Mouse (Mus musculus) thymus, postnatal 36 days (tissue): ENCODE measurements around the gene Dexi.

Source experiments
- DNase-seq, 2 experiments: peaks; one replicate each; pipeline ENCODE4 v3.0.0; 2022; ENCODE audit warnings: mixed read lengths in 2 of 2

Gene Dexi

DNA sequence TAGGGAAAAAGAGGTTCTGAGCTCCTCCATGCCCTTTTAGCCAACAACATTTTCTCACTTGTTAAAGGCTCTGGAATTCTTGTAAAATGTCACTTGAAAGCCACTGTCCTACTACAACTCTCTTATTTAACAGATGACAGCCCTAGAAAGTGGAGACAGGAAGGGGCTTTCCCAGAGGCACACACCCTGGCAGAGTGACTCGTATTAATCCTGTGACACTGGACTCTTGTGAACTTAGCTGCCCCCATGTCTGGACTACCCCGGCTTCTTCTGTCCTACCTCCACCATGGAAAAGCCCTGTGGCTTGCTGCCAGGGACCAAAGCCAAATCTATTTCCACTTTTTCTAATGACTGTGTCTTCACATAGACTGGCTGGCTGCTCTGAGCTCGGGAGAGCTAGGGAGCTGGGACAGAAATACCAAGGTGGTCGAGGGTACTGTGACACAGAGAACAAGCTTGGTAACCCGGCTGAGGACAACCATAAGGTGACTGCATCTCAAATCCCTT, 44.7 kb downstream of the Dexi start:
- no peak for DNase-seq

DNA sequence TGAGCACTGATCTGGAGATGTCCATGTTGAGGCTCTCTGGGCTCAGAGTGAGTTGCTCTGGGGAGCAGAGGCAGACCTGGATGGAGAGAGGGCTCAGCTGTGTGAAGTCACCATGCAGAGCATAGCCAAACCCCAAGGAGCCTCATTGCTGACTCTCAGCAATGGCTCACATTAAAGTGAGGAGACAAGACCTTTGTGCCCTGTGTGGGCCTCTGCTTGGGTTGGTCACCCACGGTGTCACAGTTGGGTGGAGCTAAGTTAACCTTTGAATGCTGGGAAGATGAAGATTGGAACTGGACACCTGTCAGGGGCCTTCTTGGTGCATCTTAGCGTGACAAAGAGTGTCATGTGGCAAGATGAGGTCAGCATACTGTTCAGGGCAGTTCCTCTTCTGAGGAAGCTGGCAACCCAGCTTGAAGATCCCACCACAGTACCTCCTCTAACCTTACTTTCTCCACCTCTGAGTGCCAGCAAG, 47.0 kb downstream of the Dexi start:
- no peak for DNase-seq

DNA sequence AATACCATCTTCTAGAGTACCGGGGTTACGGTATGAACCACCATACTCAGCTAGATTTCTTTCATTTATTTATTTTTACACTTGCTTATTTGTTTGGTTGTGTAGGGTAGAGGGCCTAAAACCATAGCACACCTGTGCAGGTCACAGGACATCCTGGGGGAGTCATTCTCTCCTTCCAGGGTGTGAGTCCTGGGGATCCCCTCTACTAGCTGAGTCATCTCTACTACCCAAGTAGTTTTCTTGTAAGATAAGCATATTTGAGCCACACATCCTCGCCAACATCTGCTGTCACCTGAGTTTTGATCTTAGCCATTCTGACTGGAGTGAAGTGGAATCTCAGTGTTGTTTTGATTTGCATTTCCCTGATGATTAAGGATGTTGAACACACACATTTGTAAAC, 50.3 kb downstream of the Dexi start:
- DNase-seq = no peak

DNA sequence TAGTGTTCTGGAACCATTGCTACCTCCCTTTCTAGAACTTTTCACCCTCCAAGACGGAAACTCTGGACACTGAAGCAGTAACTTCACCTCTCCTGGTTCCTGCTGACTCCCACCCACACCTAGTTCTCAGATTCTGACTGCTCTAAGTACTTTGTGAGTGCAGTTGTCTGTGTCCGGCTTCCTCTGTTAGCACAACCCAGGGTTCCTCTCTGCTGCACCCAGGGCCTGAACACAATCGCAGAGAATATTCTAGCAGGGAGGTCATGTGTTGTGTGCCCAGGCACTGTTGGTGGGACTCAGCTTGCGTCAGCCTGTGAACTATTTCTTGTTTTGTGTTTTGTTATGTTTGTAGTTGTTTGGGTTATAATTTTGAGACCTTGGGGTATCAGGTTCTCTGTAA, 51.1 kb downstream of the Dexi start:
- DNase-seq = no peak

DNA sequence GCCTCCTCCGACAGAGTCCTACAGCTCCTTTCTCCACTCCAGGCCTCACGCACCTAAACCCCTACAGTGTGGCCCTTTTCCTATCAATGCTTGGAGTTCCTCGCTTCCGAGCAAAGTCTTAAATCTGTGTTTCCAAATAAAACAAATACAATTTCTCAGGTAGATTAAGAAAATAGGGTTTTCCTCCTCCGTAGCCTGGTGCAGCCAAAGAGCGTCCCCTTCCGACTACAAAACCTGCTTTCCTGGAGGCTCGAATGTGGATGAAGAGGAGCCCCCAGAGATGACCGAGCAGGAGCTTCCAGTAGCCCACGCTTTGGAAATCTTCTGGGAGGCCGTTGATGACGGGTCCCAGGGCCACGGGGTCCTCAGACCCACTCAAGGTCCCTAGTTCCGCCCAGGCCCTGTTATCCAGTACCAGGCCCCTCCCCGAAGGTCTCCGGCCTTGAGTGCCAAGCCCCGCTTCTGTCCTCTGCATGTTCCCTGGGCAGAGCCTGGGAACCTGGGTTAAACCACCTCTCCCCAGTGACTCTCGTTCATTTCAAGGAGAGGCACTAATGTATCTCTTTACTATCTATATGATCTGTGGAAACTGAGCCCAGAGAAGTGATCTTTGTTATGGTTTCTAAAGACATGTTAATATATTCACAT, 52.2 kb downstream of the Dexi start:
- DNase-seq = no peak

DNA sequence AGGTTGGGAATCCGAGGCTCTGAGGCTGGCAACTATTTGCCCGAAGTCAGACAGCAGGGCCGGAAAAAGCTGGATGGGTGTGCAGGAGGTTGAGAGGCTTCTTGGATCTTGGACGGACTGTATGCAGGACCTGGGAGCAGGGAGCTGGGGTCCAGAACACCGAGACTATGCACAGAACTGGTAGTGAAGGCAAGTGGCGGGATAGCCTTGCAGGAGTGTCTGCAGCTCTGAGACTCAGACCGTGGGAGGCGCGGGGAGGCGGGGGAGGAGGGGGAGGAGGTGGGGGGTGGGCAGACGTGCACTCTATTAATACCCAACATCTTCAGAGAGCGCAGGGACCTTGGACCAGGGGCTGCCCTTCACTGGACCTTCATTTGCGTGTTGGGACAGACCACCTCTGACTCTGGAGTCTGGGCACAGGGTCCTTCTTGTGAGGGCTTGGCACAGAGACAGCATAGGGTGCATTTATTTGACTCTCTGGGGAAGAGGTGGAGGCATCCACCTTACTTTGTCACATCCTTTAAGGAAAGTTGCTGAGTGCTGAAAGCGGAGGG, 52.9 kb downstream of the Dexi start:
- DNase-seq = no peak

DNA sequence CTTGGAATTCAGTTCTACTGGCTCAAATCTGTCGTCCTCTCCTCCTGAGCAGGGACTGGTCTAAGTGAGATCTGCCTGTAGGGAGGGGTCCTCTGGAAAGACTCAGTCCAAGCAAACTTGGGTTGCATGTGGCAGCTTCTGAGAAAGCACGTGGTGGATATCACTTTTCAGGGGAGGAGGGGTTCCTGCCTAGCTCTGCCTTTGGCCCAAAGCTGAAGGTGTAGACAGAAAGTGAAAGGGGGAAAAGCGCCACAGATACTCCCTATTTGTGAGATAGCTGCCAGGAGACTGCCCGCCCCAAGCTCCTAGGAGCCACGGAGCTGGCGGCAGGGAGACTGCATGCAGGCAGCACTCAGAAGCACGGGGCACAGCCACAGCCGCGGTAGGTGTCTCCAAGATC, 53.4 kb downstream of the Dexi start:
- no peak for DNase-seq

DNA sequence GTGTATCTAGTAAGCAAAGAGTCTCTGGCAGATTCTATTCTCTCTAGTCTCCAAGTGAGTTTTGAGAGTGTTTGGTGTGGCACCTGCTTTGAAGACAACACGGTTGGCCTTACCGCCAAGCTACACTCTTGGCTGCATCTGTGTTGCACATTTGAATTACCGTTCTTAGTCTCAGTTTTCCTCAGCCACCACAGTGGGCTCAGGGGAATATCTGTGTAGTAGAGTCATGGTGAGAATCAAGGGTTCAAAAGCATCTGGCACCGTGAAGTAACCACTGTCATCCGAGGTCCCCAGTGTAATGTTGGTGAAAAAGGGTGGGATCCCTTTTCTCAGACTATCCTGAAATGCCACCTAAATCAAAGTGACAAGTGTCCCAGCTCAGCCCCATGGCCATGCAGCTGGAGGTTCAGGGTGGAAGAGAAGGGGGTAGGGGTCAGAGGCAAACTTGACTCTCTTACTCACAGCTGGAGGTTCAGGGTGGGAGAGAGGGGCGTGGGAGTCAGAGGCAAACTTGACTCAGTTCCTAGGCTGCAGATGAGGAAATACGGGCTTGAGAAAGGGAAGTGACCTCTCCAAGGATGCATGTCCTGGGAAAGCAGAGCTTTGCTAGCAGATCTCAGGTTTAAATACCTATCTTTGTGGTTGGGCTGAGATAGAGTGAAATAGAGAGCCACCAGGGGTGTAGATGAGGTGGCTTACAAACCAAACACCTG, 53.9 kb downstream of the Dexi start:
- no peak for DNase-seq

DNA sequence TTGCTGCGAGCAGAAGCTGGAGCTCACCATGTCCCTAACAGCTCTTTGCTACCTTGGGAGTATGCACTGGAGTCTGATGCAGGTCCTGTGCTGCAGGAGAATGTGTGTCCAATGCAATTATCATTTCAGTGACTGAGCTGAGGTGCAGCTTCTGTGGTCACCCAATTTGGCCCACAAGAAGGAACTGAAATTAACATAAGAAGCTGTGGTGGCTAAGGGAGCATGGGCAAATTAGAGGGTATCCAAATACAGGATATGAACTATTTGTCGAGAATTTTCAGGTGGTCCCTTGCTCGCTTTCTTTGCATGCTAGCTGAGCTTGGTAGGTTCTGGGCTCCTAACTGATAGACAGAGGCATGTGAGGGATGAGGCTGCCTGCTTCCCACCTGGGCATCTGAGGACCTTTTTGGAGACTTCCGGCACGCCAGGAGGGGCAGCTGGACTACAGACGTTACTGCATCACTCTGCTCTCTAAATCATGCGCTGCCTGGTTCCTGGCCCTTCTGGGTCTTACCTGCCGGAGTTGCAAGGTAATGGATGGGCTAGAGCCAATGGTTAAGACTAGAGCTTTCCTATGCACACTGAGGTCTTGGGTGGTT, 54.9 kb downstream of the Dexi start:
- DNase-seq = no peak

DNA sequence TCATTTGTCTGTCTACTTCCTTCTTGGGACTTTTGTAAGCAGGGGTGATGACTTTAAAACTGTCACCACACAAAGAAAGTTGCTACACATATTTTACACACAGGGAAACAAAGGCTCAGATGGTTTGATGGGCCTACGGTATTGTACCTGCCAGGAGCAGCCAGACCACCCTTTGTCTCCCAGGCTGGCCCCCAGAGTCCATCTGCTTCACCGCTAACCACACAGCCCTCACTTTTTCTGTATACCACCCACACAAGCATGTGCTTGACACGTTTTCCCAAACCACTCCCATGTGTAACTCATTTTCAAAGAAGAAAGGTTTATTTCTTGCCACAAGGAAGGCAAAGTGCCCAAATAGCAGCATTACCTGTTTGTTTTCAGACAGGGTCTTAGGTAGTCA, 55.9 kb downstream of the Dexi start:
- DNase-seq = no peak

DNA sequence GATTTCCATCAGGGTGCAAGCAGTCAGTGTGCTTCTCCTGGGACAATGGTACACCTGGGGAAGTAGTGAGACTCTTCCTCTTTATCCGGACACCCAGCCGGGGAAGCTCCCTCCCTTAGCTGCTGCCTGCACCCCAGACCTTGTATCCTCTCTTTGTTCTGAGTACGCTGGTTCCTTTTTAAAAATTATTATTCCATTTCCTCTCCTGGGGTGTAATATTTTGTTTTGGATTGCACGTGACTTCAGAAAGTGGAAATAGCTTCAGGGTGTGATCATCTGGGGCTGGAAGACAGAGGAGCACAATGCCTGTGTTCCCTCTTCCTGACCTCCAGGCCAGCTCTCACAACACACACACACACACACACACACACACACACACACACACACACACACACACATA, 60.5 kb downstream of the Dexi start:
- DNase-seq = no peak

DNA sequence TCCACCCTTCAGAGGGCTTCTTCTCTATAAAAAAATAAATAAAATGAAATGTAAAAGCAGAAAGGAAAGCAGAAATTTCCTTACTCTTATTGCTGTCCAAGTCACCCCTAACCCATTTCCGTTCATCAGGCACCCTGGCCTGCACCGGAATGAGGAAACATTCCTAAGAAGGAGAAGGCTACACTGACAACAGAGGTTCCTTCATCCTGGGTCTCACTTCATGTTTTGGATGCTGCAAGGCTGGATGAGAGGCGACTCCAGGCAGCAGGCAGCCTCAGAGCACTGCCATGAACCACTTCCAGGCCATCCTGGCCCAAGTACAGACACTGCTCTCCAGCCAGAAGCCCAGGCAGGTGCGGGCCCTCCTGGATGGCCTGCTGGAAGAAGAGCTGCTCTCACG, 63.0 kb downstream of the Dexi start, which contains the start of gene Ciita:
Gene Ciita (plus strand): TSS at position 203 of the 400 bp plus-strand sequence.
- no peak for DNase-seq

DNA sequence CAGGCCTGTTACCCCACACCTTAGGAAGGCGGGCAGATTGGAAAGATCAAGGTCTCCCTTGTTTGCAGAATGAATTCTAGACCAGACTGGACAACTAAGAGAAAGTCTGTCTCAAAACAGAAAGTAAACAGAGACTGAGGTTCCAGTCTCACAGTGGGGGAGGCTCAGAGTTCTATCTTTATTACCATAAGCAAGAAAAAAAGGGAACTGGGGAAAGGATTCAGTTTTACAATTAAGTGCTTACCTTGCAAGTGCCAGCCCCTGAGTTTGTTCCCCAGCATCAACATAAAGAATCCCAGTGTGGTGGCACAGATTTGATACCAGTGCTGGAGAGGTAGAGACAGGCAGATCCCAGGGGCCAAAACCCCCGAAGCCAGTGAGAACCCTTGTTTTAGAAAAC, 66.9 kb downstream of the Dexi start:
- DNase-seq = no peak

DNA sequence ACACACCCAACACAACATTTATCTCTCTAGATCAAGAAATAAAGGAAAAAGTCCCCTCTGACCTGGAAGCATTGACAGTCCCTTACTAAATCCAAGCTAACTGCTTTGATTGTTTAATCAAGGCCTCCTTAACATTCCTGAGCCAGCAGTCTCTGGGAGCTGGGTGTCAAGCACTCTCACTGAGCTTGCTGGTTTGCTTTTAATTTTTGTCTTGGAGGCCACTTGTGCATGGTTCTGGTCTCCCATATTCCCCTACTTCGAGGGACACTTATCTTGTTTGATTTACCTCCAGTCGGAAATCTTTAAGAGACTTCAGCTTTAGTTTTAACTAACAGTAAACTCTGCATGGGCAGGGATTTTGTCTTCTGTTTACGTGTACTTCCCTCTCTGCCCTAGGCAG, 67.9 kb downstream of the Dexi start:
- DNase-seq = no peak

DNA sequence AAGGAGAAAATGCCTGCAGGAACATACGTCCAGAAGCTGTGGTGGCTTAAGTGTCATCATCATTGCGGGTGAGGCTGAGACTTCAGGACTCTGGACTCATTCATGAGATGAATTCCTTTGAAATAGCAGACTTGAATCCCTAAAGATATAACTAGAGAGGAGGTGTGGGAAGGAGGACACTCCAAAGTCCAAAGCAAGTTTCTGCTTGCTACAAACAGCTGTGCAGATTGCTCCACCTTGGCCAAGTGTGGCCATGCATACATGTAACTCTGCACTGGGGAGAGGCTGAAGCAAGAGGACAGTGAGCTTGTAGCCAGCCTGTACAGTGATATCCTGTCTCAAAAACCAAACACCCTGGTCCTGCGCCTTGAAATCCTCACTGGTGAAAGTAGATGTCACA, 70.9 kb downstream of the Dexi start:
- DNase-seq = no peak

DNA sequence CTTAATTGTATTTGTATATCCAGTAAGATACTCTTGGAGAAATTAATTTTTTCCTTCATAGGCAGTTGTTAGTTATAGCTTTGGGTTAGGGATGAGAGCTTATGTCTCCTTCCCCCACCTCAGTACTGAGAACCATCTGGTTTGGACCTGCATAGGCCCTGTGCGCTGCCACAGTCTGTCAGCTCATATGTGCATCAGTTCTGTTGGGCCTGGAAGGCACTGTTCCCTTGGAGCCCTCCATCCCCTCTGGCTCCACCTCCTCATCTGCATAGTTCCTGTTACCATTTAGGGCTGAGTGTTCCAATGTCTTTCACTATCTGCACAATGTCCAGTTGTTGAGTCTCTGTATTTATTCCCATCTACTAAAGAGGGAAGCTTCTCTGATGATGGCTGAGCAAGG, 74.7 kb downstream of the Dexi start:
- no peak for DNase-seq

DNA sequence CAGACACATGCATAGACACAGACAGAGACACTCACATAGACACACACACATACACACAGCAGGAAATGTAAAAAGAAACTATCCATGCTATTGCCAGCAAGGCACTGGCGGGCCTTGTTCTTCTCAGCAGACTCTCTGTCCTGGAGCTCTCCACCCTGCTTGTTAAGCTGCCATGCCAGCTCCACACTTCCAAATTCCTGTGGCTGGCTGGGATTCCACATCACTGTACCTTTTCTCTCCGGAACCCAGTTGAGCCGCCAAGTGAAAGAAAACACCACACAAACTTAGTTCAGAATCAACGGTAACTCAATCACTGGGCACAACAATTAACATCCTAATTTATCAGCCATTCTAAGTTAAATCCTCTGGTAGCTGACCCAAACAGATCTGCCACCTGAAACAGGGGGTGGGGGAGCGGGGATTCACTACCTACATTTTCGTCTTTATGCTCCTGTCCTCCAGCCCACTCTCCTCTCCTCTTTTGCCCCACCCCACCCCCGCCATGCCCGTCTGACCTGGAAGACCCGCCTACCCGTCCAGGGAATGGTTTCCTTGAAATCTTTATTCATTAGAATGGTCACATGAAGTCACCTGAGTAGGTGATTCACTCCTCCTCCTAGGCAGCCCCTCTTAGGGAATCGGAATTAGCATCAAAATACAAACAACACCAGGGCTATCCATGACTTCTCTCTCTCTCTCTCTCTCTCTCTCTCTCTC, 75.3 kb downstream of the Dexi start:
- DNase-seq = no peak

DNA sequence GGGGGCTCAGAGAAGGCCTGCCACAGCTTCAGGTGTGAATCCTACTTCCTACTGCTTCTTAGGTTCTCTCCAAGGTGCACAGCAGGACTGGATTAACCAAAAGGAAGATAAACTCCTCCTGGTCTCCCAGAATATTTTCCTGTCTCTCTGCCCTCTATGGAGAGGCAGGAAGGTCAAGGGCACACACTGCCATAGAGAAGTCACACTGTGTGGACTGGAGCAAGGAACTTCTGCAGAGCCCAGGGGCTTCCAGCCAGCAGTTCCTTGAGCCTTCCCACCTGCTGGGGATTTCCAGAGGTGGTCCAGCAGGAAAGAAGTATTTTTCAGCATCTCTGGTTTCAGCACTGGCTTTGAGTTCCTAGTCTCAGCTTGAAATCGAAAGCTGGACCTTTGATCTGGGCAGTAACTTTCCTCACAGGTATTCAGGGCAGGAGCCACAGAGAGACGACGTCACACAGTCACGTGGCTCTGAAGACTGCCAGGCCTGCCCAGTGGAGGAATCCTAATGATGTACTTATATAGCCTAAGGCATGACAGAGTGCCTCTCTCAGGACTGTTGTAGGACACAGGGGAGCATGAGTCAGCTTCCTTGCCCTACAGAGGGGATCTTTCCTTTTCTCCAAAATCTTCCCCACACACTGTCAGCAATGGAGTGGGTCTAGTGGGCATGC, 77.7 kb downstream of the Dexi start:
- DNase-seq = no peak

DNA sequence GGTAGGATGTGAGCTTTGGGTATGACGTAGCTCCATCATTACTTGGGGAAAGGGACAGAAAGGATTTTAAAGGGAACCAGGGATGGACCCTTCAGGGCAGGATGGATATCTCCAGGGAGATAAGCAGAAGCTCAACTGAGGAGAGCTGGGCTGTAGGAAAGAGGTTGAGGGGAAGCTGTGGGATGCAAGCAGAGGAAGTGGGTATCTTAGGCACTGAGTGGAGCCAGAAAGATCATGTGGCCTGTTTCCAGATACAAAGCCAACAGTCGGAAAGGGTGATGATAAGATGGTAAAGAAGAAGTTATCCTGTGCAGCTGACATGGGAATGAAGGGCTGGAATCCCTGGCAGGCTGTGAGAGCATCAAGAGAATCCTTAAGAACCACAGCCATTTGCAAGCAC, 81.7 kb downstream of the Dexi start:
- DNase-seq = no peak

DNA sequence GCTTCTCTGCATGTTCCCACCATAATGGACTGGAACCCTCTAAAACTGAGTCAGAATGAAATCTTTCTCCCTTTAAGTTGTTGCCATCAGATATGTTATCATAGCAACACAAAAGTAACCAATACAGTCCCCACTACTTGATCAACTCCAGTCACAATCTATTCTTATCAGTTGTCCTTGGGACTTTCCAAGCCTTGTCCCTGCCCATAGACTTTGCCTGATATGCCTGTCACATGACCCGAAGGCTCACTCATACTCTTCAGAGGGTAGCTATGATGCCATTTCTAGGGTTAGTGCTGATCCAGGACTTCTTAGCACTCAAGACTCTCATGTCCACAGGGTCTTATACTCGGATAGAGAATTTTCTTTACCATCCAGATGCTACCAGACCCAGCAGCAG, 82.7 kb downstream of the Dexi start:
- DNase-seq = no peak

DNA sequence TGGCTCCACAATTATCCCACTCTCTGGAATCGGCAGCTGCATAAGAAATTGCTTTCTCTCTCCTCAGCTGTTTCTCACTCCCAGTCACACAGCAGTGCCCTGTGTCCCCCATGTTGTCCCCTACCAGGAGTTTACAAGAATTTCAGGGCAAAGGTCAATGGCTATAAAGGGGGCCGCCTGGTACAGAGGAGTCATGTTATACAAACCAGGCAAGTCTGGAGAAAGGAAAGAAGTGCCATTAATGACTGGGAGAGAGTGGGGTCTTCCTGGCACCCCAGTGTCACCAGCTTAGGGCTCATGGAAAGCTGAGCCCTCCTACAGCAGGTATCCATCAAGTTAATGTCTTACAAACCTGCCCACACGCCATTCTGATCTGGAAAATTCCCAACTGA, 88.3 kb downstream of the Dexi start:
- no peak for DNase-seq

DNA sequence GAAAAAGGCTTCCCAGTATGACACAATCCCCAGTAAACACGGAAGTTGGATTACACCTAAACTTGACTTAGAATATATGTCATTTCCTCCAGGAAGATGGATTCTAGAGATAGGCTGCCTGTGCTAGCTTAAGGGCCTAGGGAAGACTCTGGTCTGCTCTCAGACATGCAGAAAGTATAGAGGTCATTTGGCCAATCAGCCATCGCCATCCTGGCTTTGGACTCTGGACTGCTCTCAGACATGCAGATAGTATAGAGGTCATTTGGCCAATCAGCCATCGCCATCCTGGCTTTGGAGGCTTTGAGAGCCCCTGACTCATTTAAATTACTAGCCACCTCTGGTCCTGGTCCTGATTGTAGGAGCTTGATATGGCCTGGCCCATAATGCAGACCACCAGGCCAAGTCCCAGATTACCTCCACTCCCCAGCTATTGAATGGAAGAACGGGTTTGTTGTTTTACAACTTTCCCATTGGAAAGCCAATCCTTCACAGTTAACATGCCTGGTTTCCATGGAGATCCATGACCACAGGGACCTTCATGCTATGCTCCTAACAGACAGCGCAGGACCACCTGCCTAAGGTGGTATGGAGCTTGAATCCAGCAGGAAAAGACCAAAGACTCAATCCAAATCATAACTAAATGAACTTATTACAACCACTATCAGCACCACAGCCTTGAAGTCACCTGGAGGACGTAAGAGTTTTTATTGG, 88.8 kb downstream of the Dexi start:
- DNase-seq = no peak
